Comparison of ENCODE assay signal across 7 mouse cellular contexts in the genomic region with DNA sequence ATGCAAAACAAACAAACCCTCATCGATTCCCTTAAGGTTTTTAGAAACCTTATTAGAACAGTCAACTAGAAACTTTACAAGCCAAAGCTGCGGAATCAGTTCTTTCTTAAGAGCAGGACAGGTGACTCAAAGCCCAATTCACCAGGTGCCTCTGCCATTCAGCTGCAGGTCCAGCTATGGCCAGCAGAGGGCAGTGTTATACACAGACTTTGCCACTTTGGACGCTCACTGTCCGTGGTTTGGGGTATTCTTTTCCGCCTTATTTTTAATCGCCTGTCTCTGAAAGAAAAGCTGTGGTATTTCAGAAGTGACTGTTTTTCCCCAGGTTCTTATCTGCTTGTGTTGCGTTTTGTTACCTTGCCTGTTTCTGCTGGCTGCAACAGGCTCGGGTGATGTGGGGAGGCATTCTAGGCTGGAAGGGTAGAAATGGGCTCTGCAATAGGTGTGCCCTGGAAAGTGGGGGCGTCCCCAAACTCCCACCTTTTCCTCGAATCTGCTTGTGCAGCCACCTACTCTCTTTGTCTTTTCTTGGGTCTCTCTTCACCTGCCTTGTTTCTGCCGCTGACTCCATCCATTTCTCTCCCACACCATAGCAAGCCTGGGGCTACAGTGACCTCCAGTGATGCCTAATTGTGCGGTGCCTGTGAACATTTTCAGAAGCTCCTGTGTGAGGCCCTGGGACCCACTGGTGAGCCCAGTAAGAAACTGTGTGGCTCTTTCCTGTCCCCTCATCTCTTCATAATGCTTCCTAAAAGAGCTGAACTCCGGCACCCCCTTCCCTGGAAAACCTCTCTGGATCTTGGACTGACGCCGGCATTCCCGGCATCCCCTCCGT.
DNase-seq lines count a peak whose midpoint lies in the region; ATAC-seq lines count a peak whose summit lies in the region.

No protein-coding gene starts in this region.

- H3K9ac ChIP-seq in intestine, embryonic 16.5 days (ENCODE audit: low read depth, low read length) = peak overlapping the region; percentile 56; the same call in 1 of the 2 replicates
- H3K9ac ChIP-seq in limb, embryonic 11.5 days (ENCODE audit: low read length) = no peak overlapping the region
- peak overlapping the region; percentile 49; the same call in 1 of the 2 replicates for H3K9ac ChIP-seq in midbrain, embryonic 13.5 days (replicated peaks)

- peak overlapping the region; percentile 58 for H3K4me2 ChIP-seq in intestine, embryonic 16.5 days (ENCODE audit: low read depth, low read length)
- H3K4me2 ChIP-seq in limb, embryonic 11.5 days (ENCODE audit: low read depth, severe bottlenecking) = peak overlapping the region; percentile 29; the same call in 1 of the 2 replicates
- peak overlapping the region; percentile 54 for H3K4me2 ChIP-seq in midbrain, embryonic 13.5 days (replicated peaks)

- no peaks in the 10 kb centered on the region for H3K27me3 ChIP-seq in intestine, embryonic 16.5 days (replicated peaks; ENCODE audit: control insufficient read depth, insufficient read depth, low read length)
- H3K27me3 ChIP-seq in limb, embryonic 11.5 days (ENCODE audit: control insufficient read depth, insufficient read depth, low read length) = no peaks in the 10 kb centered on the region
- no peaks in the 10 kb centered on the region for H3K27me3 ChIP-seq in midbrain, embryonic 13.5 days

- H3K4me1 ChIP-seq in intestine, embryonic 16.5 days (ENCODE audit: control insufficient read depth, insufficient read depth, low read length) = no peaks in the 10 kb centered on the region
- no peaks in the 10 kb centered on the region for H3K4me1 ChIP-seq in limb, embryonic 11.5 days (ENCODE audit: control insufficient read depth, insufficient read depth, low read length)
- 0 out of 2 replicates have a peak, but pooled peaks cover 6% of the 10 kb centered on the region for H3K4me1 ChIP-seq in midbrain, embryonic 13.5 days (replicated peaks)

- no peaks in the 10 kb centered on the region for H3K9me3 ChIP-seq in intestine, embryonic 16.5 days (ENCODE audit: control insufficient read depth, low read length)
- H3K9me3 ChIP-seq in limb, embryonic 11.5 days (ENCODE audit: control insufficient read depth, low read length) = no peaks in the 10 kb centered on the region
- no peaks in the 10 kb centered on the region for H3K9me3 ChIP-seq in midbrain, embryonic 13.5 days

- WGBS in intestine, embryonic 16.5 days = 44% methylated on average over 17 of the region's 17 CpGs
- 48% methylated on average over 17 of the region's 17 CpGs for WGBS in limb, embryonic 11.5 days
- WGBS in midbrain, embryonic 13.5 days = 47% methylated on average over 17 of the region's 17 CpGs

- H3K27ac ChIP-seq in intestine, embryonic 16.5 days (ENCODE audit: low read length) = no peak overlapping the region
- H3K27ac ChIP-seq in limb, embryonic 11.5 days (replicated peaks; ENCODE audit: low read depth, low read length) = no peak overlapping the region
- no peak overlapping the region for H3K27ac ChIP-seq in midbrain, embryonic 13.5 days

- no peaks in the 10 kb centered on the region for H3K36me3 ChIP-seq in intestine, embryonic 16.5 days (ENCODE audit: control insufficient read depth, insufficient read depth, low read length)
- H3K36me3 ChIP-seq in limb, embryonic 11.5 days (ENCODE audit: control insufficient read depth, insufficient read depth, low read length) = no peaks in the 10 kb centered on the region
- no peaks in the 10 kb centered on the region for H3K36me3 ChIP-seq in midbrain, embryonic 13.5 days

- DNase-seq in adrenal gland, adult 18-20 months (ENCODE audit: low spot score in 2 of 2) = peak; percentile 82 to 89
- DNase-seq in limb, embryonic 11.5 days (ENCODE audit: low spot score) = peak; percentile 87
- DNase-seq in spleen, postnatal 10 days (ENCODE audit: low spot score in 2 of 2) = peak; percentile 70 to 81

- ATAC-seq in common myeloid progenitor, adult 5-6 weeks (replicated peaks; ENCODE audit: low read depth, poor library complexity, severe bottlenecking) = peak; percentile 95
- ATAC-seq in granulocyte monocyte progenitor cell, adult 5-6 weeks (replicated peaks; ENCODE audit: poor library complexity, severe bottlenecking) = peak; percentile 93
- no peak for ATAC-seq in intestine, embryonic 16.5 days
- no peak for ATAC-seq in limb, embryonic 11.5 days (ENCODE audit: insufficient number of reproducible peaks, low FRiP score, low TSS enrichment, low read depth)
- ATAC-seq in midbrain, embryonic 13.5 days = peak; percentile 70

- peak overlapping the region; percentile 35 for H3K4me3 ChIP-seq in intestine, embryonic 16.5 days (ENCODE audit: low read length)
- no peak overlapping the region for H3K4me3 ChIP-seq in limb, embryonic 11.5 days (ENCODE audit: low read depth, low read length)
- peak overlapping the region; percentile 31 for H3K4me3 ChIP-seq in midbrain, embryonic 13.5 days (replicated peaks)

Comparison
In these comparisons a context has a peak if more than half of its experiments do, and no peak if none do; other contexts are left out.
1. ATAC-seq: peak in common myeloid progenitor, adult 5-6 weeks (single experiment), granulocyte monocyte progenitor cell, adult 5-6 weeks (single experiment) and midbrain, embryonic 13.5 days (single experiment); none in intestine, embryonic 16.5 days (single experiment) and limb, embryonic 11.5 days (single experiment).
2. Peak in every context shown above with its lines, with median percentiles within 50 percentile points of each other: DNase-seq and H3K4me2 ChIP-seq.